Comparison of ENCODE assay signal across 8 mouse cellular contexts in genomic region chr11:90002231-90002986, GRCm38 (mm10). TPM values are rescaled to one million over a fixed set of nuclear protein-coding genes. Genes with fewer than 3 reads are reported as not detected.
DNase-seq lines count a peak whose midpoint lies in the region; ATAC-seq and TF ChIP-seq lines count a peak whose summit lies in the region.

Pctp (minus strand) TSS chr11:90002894.

- no peaks in the 10 kb centered on the region; the same call in none of the 2 replicates for H3K4me1 ChIP-seq in intestine, postnatal 0 days (replicated peaks; ENCODE audit: control insufficient read depth, insufficient read depth, low read length)
- H3K4me1 ChIP-seq in midbrain, postnatal 0 days (ENCODE audit: insufficient read depth, low read length) = 0 out of 2 replicates have a peak, but pooled peaks cover 6% of the 10 kb centered on the region

- DNase-seq in 3T3-L1 (ENCODE audit: low read depth, low spot score) (peak; percentile 55), liver (peak; percentile 91)
- peak; percentile 92 for DNase-seq in adrenal gland, postnatal 10 days
- peak; percentile 89 for DNase-seq in embryo, embryonic 9.5 days (ENCODE audit: extremely low spot score)
- peak; percentile 60 for DNase-seq in midbrain, postnatal 0 days (ENCODE audit: low spot score)
- DNase-seq in spleen, postnatal 36 days (ENCODE audit: low spot score in 2 of 2) = peak; percentile 79 to 83

- H3K27me3 ChIP-seq in intestine, postnatal 0 days (replicated peaks; ENCODE audit: control insufficient read depth, insufficient read depth, low read length) = peaks cover 7% of the 10 kb centered on the region; the same call in 1 of the 2 replicates
- H3K27me3 ChIP-seq in midbrain, postnatal 0 days (ENCODE audit: insufficient read depth, low read length) = no peaks in the 10 kb centered on the region

- peak within 1 kb of the TSS; percentile 47 for H3K4me3 ChIP-seq in intestine, postnatal 0 days (ENCODE audit: low read depth, low read length)
- H3K4me3 ChIP-seq in midbrain, postnatal 0 days (ENCODE audit: low read depth, low read length) = peak within 1 kb of the TSS; percentile 43

- H3K36me3 ChIP-seq in intestine, postnatal 0 days (ENCODE audit: control insufficient read depth, insufficient read depth) = no peaks in the 10 kb centered on the region
- no peaks in the 10 kb centered on the region for H3K36me3 ChIP-seq in midbrain, postnatal 0 days (ENCODE audit: insufficient read depth, low read length)

- no peak within 1 kb of the TSS for H3K27ac ChIP-seq in intestine, postnatal 0 days (ENCODE audit: low read depth, low read length)
- no peak within 1 kb of the TSS for H3K27ac ChIP-seq in midbrain, postnatal 0 days (ENCODE audit: low read depth, low read length)

- 5% methylated on average over 35 of the region's 35 CpGs for WGBS in intestine, postnatal 0 days
- 14% methylated on average over 33 of the region's 35 CpGs for WGBS in midbrain, postnatal 0 days

- H3K4me2 ChIP-seq in intestine, postnatal 0 days (replicated peaks; ENCODE audit: low read depth) = peak within 1 kb of the TSS; percentile 86
- peak within 1 kb of the TSS; percentile 78 for H3K4me2 ChIP-seq in midbrain, postnatal 0 days (ENCODE audit: low read depth, low read length, poor library complexity, severe bottlenecking)

- no peaks in the 10 kb centered on the region for H3K9me3 ChIP-seq in intestine, postnatal 0 days (ENCODE audit: control insufficient read depth)
- no peaks in the 10 kb centered on the region for H3K9me3 ChIP-seq in midbrain, postnatal 0 days (ENCODE audit: low read length)

- TF ChIP-seq CTCF in intestine, postnatal 0 days (IDR thresholded peaks at IDR 0.05; ENCODE audit: low read depth) = no peak
- TF ChIP-seq CTCF in midbrain, postnatal 0 days (IDR thresholded peaks at IDR 0.05) = no peak

- 0 out of 2 replicates have a peak within 1 kb of the TSS, but pooled peaks have one; percentile 28 for H3K9ac ChIP-seq in intestine, postnatal 0 days (ENCODE audit: low read depth, low read length)
- H3K9ac ChIP-seq in midbrain, postnatal 0 days (replicated peaks; ENCODE audit: low read length, poor library complexity, severe bottlenecking) = 0 out of 2 replicates have a peak within 1 kb of the TSS, but pooled peaks have one; percentile 46

- ATAC-seq in granulocyte monocyte progenitor cell, adult 5-6 weeks (replicated peaks; ENCODE audit: poor library complexity, severe bottlenecking) = peak; percentile 100
- ATAC-seq in intestine, postnatal 0 days = peak; percentile 97
- 0 out of 2 replicates have a peak, but pooled peaks have one; percentile 49 for ATAC-seq in midbrain, postnatal 0 days (ENCODE audit: low FRiP score)

RNA-seq across cellular contexts. Expression of gene Pctp, which starts in this region (rescaled TPM):
- 10 to 100 TPM; 11.7 to 11.9 TPM for total RNA-seq in adrenal gland, postnatal 10 days (2021)
- total RNA-seq in granulocyte monocyte progenitor cell, adult 5-6 weeks (2014; fragmentation: Nextera tagmentation) = 16.0 and 24.3 TPM in 2 replicates
- 19.0 and 28.8 TPM in 2 replicates for total RNA-seq in granulocyte monocyte progenitor cell, adult 5-6 weeks (2017)
- polyA plus RNA-seq in intestine, postnatal 0 days (2015; fragmentation: Nextera tagmentation; extraction: Ambion mirVana) = 10.5 TPM in 2 replicates
- total RNA-seq in midbrain, postnatal 0 days (2014; rRNA removed) = 0.60 and 0.66 TPM in 2 replicates
- 0.85 and 0.88 TPM in 2 replicates for polyA plus RNA-seq in midbrain, postnatal 0 days (2015; fragmentation: Nextera tagmentation; extraction: Ambion mirVana)

Comparison
In these comparisons a context has a peak if more than half of its experiments do, and no peak if none do; other contexts are left out.
1. Peak in DNase-seq, ATAC-seq, H3K4me3 ChIP-seq, H3K9ac ChIP-seq and H3K4me2 ChIP-seq in midbrain, postnatal 0 days; RNA of the gene not detected or under 1 TPM.
2. ATAC-seq: peak in every context shown above with its lines; median percentile 100 in granulocyte monocyte progenitor cell, adult 5-6 weeks; 97 in intestine, postnatal 0 days; 49 in midbrain, postnatal 0 days.